Mouse (Mus musculus) thymus, adult 2 months (tissue): ENCODE results near the gene Gm11985.

Experiments
- CTCF ChIP-seq: fragments of 200-500 bp; IDR thresholded peaks from 2 replicates; pipeline ENCODE4 v1.5.1; 2012; ENCODE audit warnings: mild to moderate bottlenecking, control low read depth, low read length, moderate library complexity, borderline replicate concordance; ENCODE audit not compliant: control insufficient read depth, poor library complexity, insufficient read depth; ENCODE audit errors: extremely low read depth
- POLR2A ChIP-seq: fragments of 200-500 bp; IDR thresholded peaks from 2 replicates; pipeline ENCODE4 v1.6.1; 2012; ENCODE audit warnings: mild to moderate bottlenecking, low read length, control low read depth, moderate library complexity; ENCODE audit not compliant: control insufficient read depth, poor library complexity, insufficient read depth; ENCODE audit errors: extremely low read depth

DNA sequence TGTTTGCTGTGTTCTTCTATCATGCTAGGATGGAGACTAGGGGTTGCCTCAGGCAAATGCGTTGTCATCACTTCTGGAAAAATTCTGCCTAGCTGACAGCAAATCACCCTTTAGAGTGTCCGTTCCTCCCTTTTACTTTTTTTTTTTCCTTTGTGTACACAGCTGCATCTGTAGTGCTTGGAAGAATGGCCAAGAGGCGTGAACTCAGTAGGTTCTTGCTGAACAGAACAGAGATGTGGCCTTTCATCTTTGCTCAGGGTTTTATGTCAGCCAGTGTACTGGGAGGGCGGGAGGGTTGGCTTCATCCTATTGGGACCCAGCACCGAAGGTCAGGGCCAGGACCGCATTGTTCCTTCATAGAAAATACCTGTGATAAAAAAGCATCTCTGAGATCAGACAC is 53.1 kb downstream of the Gm11985 start:
- TF ChIP-seq CTCF = no peak
- TF ChIP-seq POLR2A = no peak
